Mouse (Mus musculus) C2C12 (cell line): ENCODE measurements around the gene Afg1l.

Experiments used
- CTCF ChIP-seq: IDR thresholded peaks from one replicate; pipeline ENCODE4 v1.5.1; 2011; ENCODE audit not compliant: control insufficient read depth, insufficient read depth, insufficient read length
- FOSL1 ChIP-seq: IDR thresholded peaks from one replicate; pipeline ENCODE4 v1.8.0; 2011; ENCODE audit warnings: mild to moderate bottlenecking, low read length; ENCODE audit not compliant: poor library complexity, insufficient read depth, severe bottlenecking
- MYOD1 ChIP-seq: IDR thresholded peaks from one replicate; pipeline ENCODE4 v1.6.1; 2011; ENCODE audit warnings: low read depth; ENCODE audit not compliant: control insufficient read depth, insufficient read length

GRCm38 (mm10) chr10:42342714-42343113 lies 135.7 kb downstream of the Afg1l start:
- TF ChIP-seq CTCF = no peak
- no peak for TF ChIP-seq MYOD1
- TF ChIP-seq FOSL1 = no peak
